8 mouse cellular contexts compared by ENCODE assay signal in the genomic region with DNA sequence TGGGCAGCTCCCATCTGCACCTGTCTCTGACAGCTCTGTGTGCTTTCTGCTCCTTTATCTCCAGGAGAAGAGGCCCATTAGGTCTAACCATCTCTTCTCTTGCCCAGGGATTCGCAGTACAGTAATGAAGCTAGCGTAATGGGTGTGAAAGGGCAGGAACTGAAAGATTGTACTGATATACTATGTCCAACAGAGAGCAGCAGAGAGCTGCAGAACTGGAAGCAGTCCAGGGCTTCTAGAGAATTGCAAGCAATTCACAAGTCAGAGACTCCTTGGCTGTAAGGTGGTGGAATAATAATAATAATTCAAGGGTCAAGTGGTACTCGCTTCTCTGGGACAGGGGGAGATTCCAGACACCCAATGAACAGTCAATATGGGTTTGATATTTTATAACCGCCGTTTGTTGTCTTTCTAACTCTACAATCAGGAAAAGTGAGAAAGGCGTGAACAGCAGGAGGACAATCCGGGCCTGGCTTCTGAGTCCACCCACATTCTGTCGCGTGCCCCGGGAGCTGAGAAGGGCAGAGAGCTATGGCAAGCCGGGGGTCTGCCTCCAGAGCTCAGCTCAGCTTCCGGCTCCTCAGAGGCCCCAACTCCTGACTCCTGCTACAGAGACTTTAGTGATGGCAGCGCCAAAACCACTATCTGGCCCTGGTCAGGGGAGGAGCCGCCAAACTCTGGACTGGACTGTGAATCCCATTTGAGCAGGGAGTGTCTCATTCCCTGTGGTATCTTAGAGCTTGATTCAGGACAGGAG. TPM values are rescaled to one million over a fixed set of nuclear protein-coding genes. Genes with fewer than 3 reads are reported as not detected.
DNase-seq lines count a peak whose midpoint lies in the region; ATAC-seq and TF ChIP-seq lines count a peak whose summit lies in the region.

No protein-coding gene starts in this region.

- peak; percentile 93 for ATAC-seq in granulocyte monocyte progenitor cell, adult 5-6 weeks (replicated peaks; ENCODE audit: poor library complexity, severe bottlenecking)
- ATAC-seq in intestine, embryonic 14.5 days (replicated peaks; ENCODE audit: low FRiP score, low TSS enrichment, low read depth): 0 out of 2 replicates have a peak, but pooled peaks have one; percentile 47

- no peak overlapping the region for H3K9ac ChIP-seq in intestine, embryonic 14.5 days (ENCODE audit: low read length)

- DNase-seq in 3134 (ENCODE audit: extremely low read depth, insufficient read length, low spot score): peak; percentile 53
- DNase-seq in adrenal gland, adult (ENCODE audit: inconsistent age in 2 of 2, low spot score in 1 of 2): peak; percentile 54 to 89
- DNase-seq in embryo, embryonic 11.5 days (ENCODE audit: low read depth, low spot score): peak; percentile 73
- DNase-seq in intestine, embryonic 14.5 days (ENCODE audit: low spot score): peak; percentile 76
- peak; percentile 61 to 65 for DNase-seq in left cerebral cortex, adult 2 months (ENCODE audit: extremely low spot score in 1 of 2, low spot score in 2 of 2)
- peak; percentile 69 for DNase-seq in right cerebral cortex, adult 18-20 months

- 32% methylated on average over 14 of the region's 14 CpGs for WGBS in intestine, embryonic 14.5 days

- no peak overlapping the region for H3K4me2 ChIP-seq in intestine, embryonic 14.5 days (ENCODE audit: low read length)

- no peaks in the 10 kb centered on the region for H3K4me1 ChIP-seq in intestine, embryonic 14.5 days (replicated peaks; ENCODE audit: control insufficient read depth, insufficient read depth, low read length)
- peaks cover 16% of the 10 kb centered on the region for H3K4me1 ChIP-seq in megakaryocyte, embryonic 14.5 days

- H3K27me3 ChIP-seq in intestine, embryonic 14.5 days (replicated peaks; ENCODE audit: control insufficient read depth, insufficient read depth, low read length): no peaks in the 10 kb centered on the region
- peaks cover 10% of the 10 kb centered on the region for H3K27me3 ChIP-seq in megakaryocyte, embryonic 14.5 days (replicated peaks)

- TF ChIP-seq CTCF in left cerebral cortex, adult 2 months (IDR thresholded peaks at IDR 0.05): peak; percentile 84

- peaks cover 19% of the 10 kb centered on the region for H3K36me3 ChIP-seq in intestine, embryonic 14.5 days (ENCODE audit: control insufficient read depth, insufficient read depth, low read length)
- H3K36me3 ChIP-seq in megakaryocyte, embryonic 14.5 days (replicated peaks; ENCODE audit: low read length): peaks cover 19% of the 10 kb centered on the region

- intact Hi-C loops in left cerebral cortex, adult 2 months (cut with DNase I): loop anchor here (1.0 to 10.0 kb wide), 3 partner anchors 108 to 420 kb away; no protein-coding TSS in a partner anchor

- H3K4me3 ChIP-seq in intestine, embryonic 14.5 days (ENCODE audit: low read depth, low read length): no peak overlapping the region
- H3K4me3 ChIP-seq in left cerebral cortex, adult 2 months: no peak overlapping the region
- peak overlapping the region; percentile 31 for H3K4me3 ChIP-seq in megakaryocyte, embryonic 14.5 days (replicated peaks)

- H3K9me3 ChIP-seq in intestine, embryonic 14.5 days (ENCODE audit: control insufficient read depth, low read length): no peaks in the 10 kb centered on the region
- no peaks in the 10 kb centered on the region for H3K9me3 ChIP-seq in megakaryocyte, embryonic 14.5 days

- no peak overlapping the region for H3K27ac ChIP-seq in intestine, embryonic 14.5 days (ENCODE audit: low read depth)
- H3K27ac ChIP-seq in left cerebral cortex, adult 2 months: no peak overlapping the region

RNA-seq across cellular contexts. Expression of a gene that starts 19.3 kb away (rescaled TPM):
- total RNA-seq in granulocyte monocyte progenitor cell, adult 5-6 weeks (2014; fragmentation: Nextera tagmentation): 20.8 and 30.2 TPM in 2 replicates
- 23.1 TPM in 2 replicates for total RNA-seq in granulocyte monocyte progenitor cell, adult 5-6 weeks (2017)
- polyA plus RNA-seq in intestine, embryonic 14.5 days (2014; fragmentation: Nextera tagmentation; extraction: Ambion mirVana): 53.2 and 55.2 TPM in 2 replicates
- total RNA-seq in left cerebral cortex, adult 2 months (2021): 10 to 100 TPM; 52.4 to 55.6 TPM
- polyA plus RNA-seq in megakaryocyte, embryonic 14.5 days (2012; ENCODE audit: insufficient read depth, low replicate concordance): 5.1 and 7.9 TPM in 2 replicates

RNA-seq across cellular contexts. Expression of a gene that starts 19.5 kb away (rescaled TPM):
- 0.90 and 1.8 TPM in 2 replicates for total RNA-seq in granulocyte monocyte progenitor cell, adult 5-6 weeks (2014; fragmentation: Nextera tagmentation)
- 0.67 and 0.73 TPM in 2 replicates for total RNA-seq in granulocyte monocyte progenitor cell, adult 5-6 weeks (2017)
- 18.4 and 19.1 TPM in 2 replicates for polyA plus RNA-seq in intestine, embryonic 14.5 days (2014; fragmentation: Nextera tagmentation; extraction: Ambion mirVana)
- total RNA-seq in left cerebral cortex, adult 2 months (2021): 1 to 10 TPM; 2.6 to 3.9 TPM
- polyA plus RNA-seq in megakaryocyte, embryonic 14.5 days (2012; ENCODE audit: insufficient read depth, low replicate concordance): 0.09 and 1.2 TPM in 2 replicates

RNA-seq across cellular contexts. Expression of a gene that starts 33.8 kb away (rescaled TPM):
- not detected in 2 replicates for total RNA-seq in granulocyte monocyte progenitor cell, adult 5-6 weeks (2014; fragmentation: Nextera tagmentation)
- 0.21 TPM in 1 of 2 replicates, not detected in the other for total RNA-seq in granulocyte monocyte progenitor cell, adult 5-6 weeks (2017)
- 0.69 and 0.95 TPM in 2 replicates for polyA plus RNA-seq in intestine, embryonic 14.5 days (2014; fragmentation: Nextera tagmentation; extraction: Ambion mirVana)
- 10 to 100 TPM; 12.8 to 16.5 TPM for total RNA-seq in left cerebral cortex, adult 2 months (2021)
- not detected in 2 replicates for polyA plus RNA-seq in megakaryocyte, embryonic 14.5 days (2012; ENCODE audit: insufficient read depth, low replicate concordance)

Comparison
In these comparisons a context has a peak if more than half of its experiments do, and no peak if none do; other contexts are left out.
1. RNA of a gene that starts 33.8 kb away (total RNA-seq): 12.8 to 16.5 TPM in left cerebral cortex, adult 2 months; 0.21 TPM in granulocyte monocyte progenitor cell, adult 5-6 weeks; every median in the first group is over 10 times any median in the second.
2. Peak in every context shown above with its lines, with median percentiles within 50 percentile points of each other: DNase-seq.